Mouse (Mus musculus) lung, postnatal 0 days (tissue): ENCODE data around the gene Mamdc4.

Experiments
- CTCF ChIP-seq: IDR thresholded peaks from 2 replicates; pipeline ENCODE4 v1.5.1; 2016; ENCODE audit warnings: antibody characterized with exemption, mild to moderate bottlenecking
- EP300 ChIP-seq: IDR thresholded peaks from 2 replicates; pipeline ENCODE4 v1.6.1; 2016; ENCODE audit warnings: antibody characterized with exemption, mild to moderate bottlenecking, control low read depth

GRCm38 (mm10) chr2:25573068-25573467 is 1.6 kb downstream of the Mamdc4 start:
- TF ChIP-seq CTCF (no peak), EP300 (no peak)
